Mouse (Mus musculus) myocyte (in vitro differentiated cells): Measurements from ENCODE around the gene Clmn.

Source experiments
- CEBPB ChIP-seq: IDR thresholded peaks from 2 replicates; pipeline ENCODE4 v1.6.1; 2011; ENCODE audit warnings: mild to moderate bottlenecking, moderate library complexity; ENCODE audit not compliant: poor library complexity, insufficient read depth, severe bottlenecking
- MAX ChIP-seq: IDR thresholded peaks from one replicate; pipeline ENCODE4 v1.6.1; 2011; ENCODE audit warnings: low read depth, mild to moderate bottlenecking, control low read depth
- MYOG ChIP-seq, 3 experiments: IDR thresholded peaks; one replicate each; pipeline ENCODE4 v1.6.1; 2011; ENCODE audit warnings: control low read depth in 2 of 3, low read depth in 2 of 3, mild to moderate bottlenecking in 2 of 3; ENCODE audit not compliant: insufficient read length in 2 of 3, control insufficient read depth in 1 of 3, insufficient read depth in 1 of 3
- POLR2A ChIP-seq: IDR thresholded peaks from one replicate; pipeline ENCODE4 v1.6.1; 2011; ENCODE audit warnings: low read depth, mild to moderate bottlenecking, control low read depth, moderate library complexity; ENCODE audit not compliant: insufficient read length
- USF1 ChIP-seq: IDR thresholded peaks from one replicate; pipeline ENCODE4 v1.6.1; 2011; ENCODE audit warnings: low read depth, mild to moderate bottlenecking, control low read depth, moderate library complexity

DNA sequence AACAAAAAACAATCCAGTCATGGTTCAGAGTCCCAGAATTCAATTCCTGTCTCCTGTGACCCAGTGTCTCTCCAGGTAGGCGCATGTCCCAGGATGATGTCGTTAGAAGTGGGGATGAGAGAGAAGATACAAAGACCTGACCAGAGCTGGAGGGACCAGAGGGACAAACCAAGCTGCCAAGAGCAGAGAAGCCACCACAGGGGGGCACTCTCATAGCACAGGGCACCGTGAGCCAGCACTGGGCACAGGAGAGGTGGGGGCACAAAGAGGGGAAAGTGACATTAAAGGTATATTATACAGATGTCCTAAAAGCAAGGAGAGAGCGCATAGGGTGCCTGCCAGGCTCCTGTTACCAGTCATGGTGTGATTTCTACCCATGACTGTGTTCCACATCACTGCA lies 25.9 kb downstream of the Clmn start:
- no peak for TF ChIP-seq MAX
- no peak for TF ChIP-seq POLR2A
- no peak for TF ChIP-seq USF1
- no peak for TF ChIP-seq CEBPB
- no peak for TF ChIP-seq MYOG (IDR thresholded peaks at IDR 0.05; ENCODE audit: control insufficient read depth in 1 of 3, insufficient read depth in 1 of 3, insufficient read length in 2 of 3, low read depth in 2 of 3)
